8 mouse cellular contexts compared by ENCODE assay signal in genomic region chr9:25510572-25510971, GRCm38 (mm10). TPM values are rescaled to one million over a fixed set of nuclear protein-coding genes. Genes with fewer than 3 reads are reported as not detected.
DNase-seq lines count a peak whose midpoint lies in the region; ATAC-seq lines count a peak whose summit lies in the region.
"Had no signal": no experiment of that assay in that cellular context is flagged by ENCODE, and none has a peak within 500 bp of the region (broad histone marks: within the 10 kb centered on the region; RNA-seq: fewer than 3 reads in every experiment).

No protein-coding gene starts in this region.

- H3K9ac ChIP-seq in hindbrain, embryonic 13.5 days = no peak overlapping the region
- H3K9ac ChIP-seq: liver, embryonic 13.5 days had no signal

- 91% methylated on average over 11 of the region's 11 CpGs for WGBS in hindbrain, embryonic 13.5 days

- no peak overlapping the region for H3K4me3 ChIP-seq in hindbrain, embryonic 13.5 days
- H3K4me3 ChIP-seq: liver, embryonic 13.5 days had no signal

- peaks cover under 1% of the 10 kb centered on the region; the same call in 1 of the 2 replicates for H3K4me1 ChIP-seq in hindbrain, embryonic 13.5 days (replicated peaks)

- H3K27ac ChIP-seq in hindbrain, embryonic 13.5 days = no peak overlapping the region
- H3K27ac ChIP-seq: liver, embryonic 13.5 days had no signal

- H3K27me3 ChIP-seq in hindbrain, embryonic 13.5 days = no peaks in the 10 kb centered on the region
- H3K27me3 ChIP-seq: liver, embryonic 13.5 days had no signal

- DNase-seq in layer of hippocampus, adult 9-11 months = peak; percentile 80
- no peak for DNase-seq in layer of hippocampus, postnatal 25 days (ENCODE audit: extremely low spot score in 1 of 2, low spot score in 1 of 2)
- DNase-seq in NIH3T3 (ENCODE audit: low read depth) = peak; percentile 33
- DNase-seq in monocyte, adult 2 months (ENCODE audit: low read depth in 1 of 2, low spot score in 2 of 2) = peak; percentile 58 to 64
- DNase-seq in embryo, embryonic 11 days = no peak
- DNase-seq: liver, embryonic 13.5 days had no signal

- H3K36me3 ChIP-seq in hindbrain, embryonic 13.5 days = no peaks in the 10 kb centered on the region
- H3K36me3 ChIP-seq: liver, embryonic 13.5 days had no signal

- ATAC-seq in hematopoietic stem cell, adult 5-6 weeks (replicated peaks in 1 of 2; ENCODE audit: insufficient read depth in 1 of 2, low FRiP score in 2 of 2, low TSS enrichment in 1 of 2, low read depth in 1 of 2, poor library complexity in 2 of 2, severe bottlenecking in 2 of 2) = peak; percentile 34 to 39; a peak in 2 of 4 replicates
- no peak for ATAC-seq in hindbrain, embryonic 13.5 days (ENCODE audit: low FRiP score)

- H3K9me3 ChIP-seq in hindbrain, embryonic 13.5 days = no peaks in the 10 kb centered on the region
- H3K9me3 ChIP-seq: liver, embryonic 13.5 days had no signal

- H3K4me2 ChIP-seq in hindbrain, embryonic 13.5 days = no peak overlapping the region
- H3K4me2 ChIP-seq: liver, embryonic 13.5 days had no signal

RNA-seq across cellular contexts. Expression of gene Eepd1, which starts 29.2 kb away (rescaled TPM):
- total RNA-seq in layer of hippocampus, postnatal 25 days (2021) = 10 to 100 TPM; 13.8 to 16.4 TPM
- total RNA-seq in hematopoietic stem cell, adult 5-6 weeks (2017) = 10.7 and 12.8 TPM in 2 replicates
- 7.0 and 8.0 TPM in 2 replicates for polyA plus RNA-seq in hindbrain, embryonic 13.5 days (2015; fragmentation: Nextera tagmentation; extraction: Ambion mirVana)

Comparison
In these comparisons a context has a peak if more than half of its experiments do, and no peak if none do; other contexts are left out.
1. DNase-seq: peak in layer of hippocampus, adult 9-11 months (single experiment), NIH3T3 (single experiment) and monocyte, adult 2 months (2 of 2); none in layer of hippocampus, postnatal 25 days (0 of 2) and embryo, embryonic 11 days (single experiment).